Mouse (Mus musculus): ENCODE measurements around the gene Adprhl1. TPM values are rescaled to one million over a fixed set of nuclear protein-coding genes. Genes with fewer than 3 reads are reported as not detected.

The Adprhl1 gene
- total and polyA plus RNA-seq, 3 experiments: not detected

DNA sequence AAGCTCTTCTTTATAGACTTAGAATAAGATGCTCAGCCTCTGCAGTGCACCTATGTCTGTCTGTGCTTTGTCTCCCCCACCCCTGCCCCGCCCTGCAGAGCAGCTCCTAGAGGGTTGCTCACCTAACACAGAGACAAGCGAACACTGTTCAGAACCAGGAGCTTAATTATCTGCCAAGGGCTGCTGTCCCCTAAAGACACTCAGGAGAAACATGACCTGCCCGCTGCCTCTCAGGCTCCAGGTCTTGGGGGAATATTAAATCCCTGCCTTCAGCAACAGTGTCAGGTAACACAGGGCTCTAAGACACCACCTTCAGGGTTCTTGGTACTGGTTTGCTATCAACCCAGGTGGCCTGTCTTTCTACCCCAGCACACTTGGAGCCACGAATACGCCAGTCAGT is 549 bp downstream of the Adprhl1 start:
- Histone ChIP-seq H3K9ac (ENCODE audit: insufficient read depth, low read depth) (no peak overlapping the region), H3K27ac (ENCODE audit: insufficient read depth, low read depth) (no peak overlapping the region), H3K4me2 (ENCODE audit: insufficient read depth, low read depth, poor library complexity, severe bottlenecking) (no peak overlapping the region), H3K36me3 (replicated peaks in 1 of 2; ENCODE audit: control insufficient read depth in 1 of 2, insufficient read depth in 1 of 2, low read length in 1 of 2) (peaks cover 16 to 34% of the 10 kb centered on the region in 2 experiments), H3K4me3 (replicated peaks in 1 of 3; ENCODE audit: low read depth in 2 of 3, low read length in 2 of 3, poor library complexity in 1 of 3) (no peak overlapping the region), H3K79me2 (replicated peaks; ENCODE audit: control insufficient read depth, extremely low read depth, insufficient read depth, poor library complexity, severe bottlenecking) (no peaks in the 10 kb centered on the region), H3K9me3 (replicated peaks; ENCODE audit: low read length) (no peaks in the 10 kb centered on the region), H3K4me1 (ENCODE audit: control insufficient read depth in 1 of 2, insufficient read depth in 2 of 2) (peaks cover 0 to 7% of the 10 kb centered on the region in 2 experiments; a peak in 1 of 4 replicates), H3K27me3 (replicated peaks) (peaks cover 40% of the 10 kb centered on the region)
- TF ChIP-seq IRF4 (IDR thresholded peaks at IDR 0.05; ENCODE audit: low read depth, low read length) (no peak), UBTF (IDR thresholded peaks at IDR 0.05; ENCODE audit: low read depth, low read length) (no peak), MYC (IDR thresholded peaks at IDR 0.05; ENCODE audit: low read depth, low read length) (no peak), NELFE (IDR thresholded peaks at IDR 0.05; ENCODE audit: low read depth, low read length) (no peak), NRF1 (IDR thresholded peaks at IDR 0.05; ENCODE audit: low read depth, low read length) (no peak)
- no peak for DNase-seq (ENCODE audit: extremely low read depth)
- in situ Hi-C loops (cut with MboI; ENCODE audit: low pct_ligation_motif_present, low pct_unique_long_range_greater_than_20kb, low sequenced_read_pairs) (no loop called here), dilution Hi-C loops (cut with MboI; ENCODE audit: extremely low pct_ligation_motif_present, extremely low pct_unique_long_range_greater_than_20kb, low sequenced_read_pairs) (no loop called here)

DNA sequence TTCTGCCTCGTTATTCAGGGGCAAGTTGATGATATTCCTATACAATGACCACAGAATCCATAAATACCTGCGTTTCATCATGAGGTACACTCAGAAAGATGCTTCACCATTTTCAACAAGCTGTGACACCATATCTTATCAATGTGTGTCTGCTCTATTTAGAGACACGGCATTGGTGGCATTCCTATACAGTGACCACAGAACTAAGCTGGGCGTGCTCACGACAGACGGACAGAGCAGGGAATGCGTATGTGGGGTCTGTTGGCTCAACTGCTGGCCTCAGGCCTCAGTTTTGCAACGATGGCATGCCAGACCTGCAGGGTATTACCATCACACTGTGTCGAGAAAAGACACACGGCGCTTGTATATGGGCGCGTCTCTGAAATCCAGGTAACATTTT is 1.1 kb downstream of the Adprhl1 start:
- H3K36me3 ChIP-seq (replicated peaks in 1 of 2; ENCODE audit: control insufficient read depth in 1 of 2, insufficient read depth in 1 of 2, low read length in 1 of 2): peaks cover 13 to 28% of the 10 kb centered on the region in 2 experiments
- no peak for DNase-seq (ENCODE audit: extremely low read depth)
- no peak for TF ChIP-seq POLR2A (IDR thresholded peaks at IDR 0.05; ENCODE audit: low read depth, low read length)
- TF ChIP-seq JUN (IDR thresholded peaks at IDR 0.05; ENCODE audit: insufficient read depth, low read depth, low read length): no peak
- no peak for TF ChIP-seq SIN3A (IDR thresholded peaks at IDR 0.05; ENCODE audit: low read length)
- no peak for TF ChIP-seq ETS1 (conservative IDR thresholded peaks at IDR 0.05; ENCODE audit: low read depth, low read length)
- TF ChIP-seq NRF1 (IDR thresholded peaks at IDR 0.05; ENCODE audit: low read depth, low read length): no peak
- TF ChIP-seq ZNF384 (IDR thresholded peaks at IDR 0.05; ENCODE audit: low read depth, low read length): no peak
- no peak for TF ChIP-seq SMC3 (IDR thresholded peaks at IDR 0.05; ENCODE audit: low read depth, low read length)
- no peak for TF ChIP-seq ZC3H11A (IDR thresholded peaks at IDR 0.05; ENCODE audit: low read depth, low read length)
- no peak for TF ChIP-seq ZMIZ1 (IDR thresholded peaks at IDR 0.05; ENCODE audit: low read depth, low read length)
- TF ChIP-seq MAZ (IDR thresholded peaks at IDR 0.05; ENCODE audit: low read depth, low read length): no peak
- no peak for TF ChIP-seq MYC (IDR thresholded peaks at IDR 0.05; ENCODE audit: low read depth, low read length)
- no peak for TF ChIP-seq USF2 (conservative IDR thresholded peaks at IDR 0.05; ENCODE audit: low read depth, low read length)
- TF ChIP-seq IRF4 (IDR thresholded peaks at IDR 0.05; ENCODE audit: low read depth, low read length): no peak
- TF ChIP-seq MAFK (IDR thresholded peaks at IDR 0.05; ENCODE audit: insufficient replicate concordance, low read length): no peak
- no peak for TF ChIP-seq EP300 (IDR thresholded peaks at IDR 0.05; ENCODE audit: low read length)
- no peak for TF ChIP-seq ZKSCAN1 (IDR thresholded peaks at IDR 0.05; ENCODE audit: borderline replicate concordance, low read depth, low read length)
- TF ChIP-seq MEF2A (IDR thresholded peaks at IDR 0.05; ENCODE audit: borderline replicate concordance, low read depth, low read length): no peak
- TF ChIP-seq RCOR1 (conservative IDR thresholded peaks at IDR 0.05; ENCODE audit: low read depth, low read length): no peak
- TF ChIP-seq TCF12 (IDR thresholded peaks at IDR 0.05; ENCODE audit: low read depth, low read length): no peak
- H3K4me2 ChIP-seq (ENCODE audit: insufficient read depth, low read depth, poor library complexity, severe bottlenecking): no peak overlapping the region
- H3K79me2 ChIP-seq (replicated peaks; ENCODE audit: control insufficient read depth, extremely low read depth, insufficient read depth, poor library complexity, severe bottlenecking): no peaks in the 10 kb centered on the region
- dilution Hi-C loops (cut with MboI; ENCODE audit: extremely low pct_ligation_motif_present, extremely low pct_unique_long_range_greater_than_20kb, low sequenced_read_pairs): no loop called here
- peaks cover 0 to 7% of the 10 kb centered on the region in 2 experiments; a peak in 1 of 4 replicates for H3K4me1 ChIP-seq (ENCODE audit: control insufficient read depth in 1 of 2, insufficient read depth in 2 of 2)
- no peaks in the 10 kb centered on the region for H3K9me3 ChIP-seq (replicated peaks; ENCODE audit: low read length)
- H3K9ac ChIP-seq (ENCODE audit: insufficient read depth, low read depth): no peak overlapping the region
- peaks cover 46% of the 10 kb centered on the region for H3K27me3 ChIP-seq (replicated peaks)
- in situ Hi-C loops (cut with MboI; ENCODE audit: low pct_ligation_motif_present, low pct_unique_long_range_greater_than_20kb, low sequenced_read_pairs): no loop called here
- H3K4me3 ChIP-seq (replicated peaks in 1 of 3; ENCODE audit: low read depth in 2 of 3, low read length in 2 of 3, poor library complexity in 1 of 3): no peak overlapping the region
- no peak overlapping the region for H3K27ac ChIP-seq (ENCODE audit: insufficient read depth, low read depth)

All from CH12.LX (cell line).